Mouse (Mus musculus) right cerebral cortex, postnatal 36 days (tissue): Measurements from ENCODE around the gene Ube2d1.

ENCODE experiments used
- DNase-seq, 2 experiments: peaks; one replicate each; pipeline ENCODE4 v3.0.0; 2022; ENCODE audit warnings: low spot score in 2 of 2, mixed read lengths in 1 of 2

Ube2d1 gene

DNA sequence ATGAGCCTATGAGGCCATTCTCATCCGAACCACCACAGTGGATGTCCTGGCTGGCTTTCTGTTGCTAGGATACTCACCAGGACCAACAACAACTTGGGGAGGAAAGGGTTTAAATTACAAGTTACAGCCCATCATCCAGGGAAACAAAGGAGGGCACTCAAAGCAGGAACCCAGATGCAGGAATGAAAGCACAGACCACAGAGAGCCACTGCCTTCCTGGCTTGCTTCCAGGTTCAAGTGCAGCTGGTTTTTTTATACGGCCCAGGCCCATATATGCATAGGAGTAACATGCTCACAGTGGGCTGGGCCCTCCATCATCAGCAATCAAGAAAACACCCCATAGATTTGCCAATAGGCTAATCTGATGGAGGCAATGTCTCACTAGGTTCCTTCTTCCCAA, 62.4 kb downstream of the Ube2d1 start:
- DNase-seq = no peak

DNA sequence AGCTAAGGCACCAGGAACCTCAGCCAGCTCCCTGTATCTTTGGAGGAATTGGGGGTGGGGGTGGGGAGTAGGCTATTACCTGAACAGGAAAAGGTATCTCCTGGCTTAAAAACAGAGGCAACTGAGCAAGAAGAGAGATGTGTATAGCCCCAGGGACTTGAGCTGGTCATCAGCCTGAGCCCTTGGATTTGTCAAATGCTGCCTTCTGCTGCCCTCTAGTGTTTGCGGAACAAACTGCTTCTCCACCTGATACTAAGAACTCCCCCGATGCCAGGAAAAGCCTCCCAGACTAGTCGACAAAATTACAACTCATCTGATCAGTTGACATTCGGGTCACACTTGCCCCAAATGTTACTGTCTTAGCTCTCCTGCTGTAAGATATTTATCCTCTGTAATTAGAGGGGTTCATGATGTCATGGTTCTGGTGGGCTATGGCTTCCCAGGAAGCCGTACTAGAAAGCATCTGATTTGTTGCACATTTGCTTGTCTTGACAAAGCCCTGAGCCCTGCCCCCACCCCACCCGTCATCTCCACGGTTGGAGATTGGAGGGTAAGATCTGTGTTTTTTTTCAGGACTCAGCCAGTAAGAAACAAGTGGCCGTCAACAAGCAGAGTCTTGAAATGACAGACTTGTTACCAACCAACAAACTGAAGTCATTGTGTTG, 66.7 kb downstream of the Ube2d1 start:
- peak; percentile 65 to 71 for DNase-seq

DNA sequence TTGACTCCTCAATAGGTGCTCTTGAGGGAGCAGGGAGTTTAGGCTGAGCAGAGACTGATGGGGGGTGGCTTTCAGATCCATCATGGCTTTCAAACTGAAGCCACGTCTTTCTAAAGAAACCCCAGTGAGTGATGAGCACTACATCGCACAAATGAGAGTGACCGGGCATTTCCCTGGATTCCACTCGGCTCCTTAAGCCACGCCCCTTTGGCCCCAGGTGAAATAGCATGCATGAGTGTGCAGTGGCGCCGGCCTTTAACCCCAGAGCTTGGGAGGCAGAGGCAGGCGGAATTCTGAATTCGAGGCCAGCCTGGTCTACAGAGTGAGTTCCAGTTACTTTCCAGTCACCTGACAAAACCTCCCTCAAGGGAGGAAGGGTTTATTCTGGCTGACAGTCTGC, 69.1 kb downstream of the Ube2d1 start:
- no peak for DNase-seq
